Mouse (Mus musculus) urinary bladder, postnatal 25 days (tissue): Measurements from ENCODE around the gene Atp5c1.

Source experiments
- DNase-seq: peaks from one replicate; pipeline ENCODE4 v3.0.0; 2022; ENCODE audit warnings: low spot score

The Atp5c1 gene

GRCm38 (mm10) chr2:10080310-10081010 lies at the start of gene Atp5c1, which contains the start of gene Kin:
Atp5c1 (minus strand) TSS chr2:10080510.
Kin (plus strand) TSS chr2:10080593.
- DNase-seq, result peak; percentile 90

- DNase-seq, result no peak
Observed at GRCm38 (mm10) chr2:10128571-10128970, 48.3 kb upstream of the Atp5c1 start.

GRCm38 (mm10) chr2:10127471-10127870 lies 47.2 kb upstream of the Atp5c1 start:
- no peak for DNase-seq

DNA sequence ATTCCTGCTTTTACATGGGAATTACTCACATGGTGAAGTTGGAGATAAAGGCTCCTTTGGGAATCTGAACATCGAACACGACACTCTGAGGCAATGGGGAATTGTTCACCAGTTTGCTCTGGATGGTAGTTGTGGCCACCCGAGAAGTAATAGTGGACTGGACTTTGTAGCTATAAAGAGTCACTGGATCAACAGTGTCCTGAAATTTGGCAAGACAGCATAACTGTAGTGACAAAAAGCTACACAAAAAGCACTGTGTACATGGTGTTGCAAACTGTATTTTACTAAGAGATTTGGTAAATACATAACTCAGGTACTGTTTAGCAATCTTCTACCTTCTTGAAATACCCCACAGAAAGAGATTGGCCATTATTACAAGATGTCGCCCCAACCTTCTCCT lies 45.8 kb upstream of the Atp5c1 start:
- no peak for DNase-seq

DNA sequence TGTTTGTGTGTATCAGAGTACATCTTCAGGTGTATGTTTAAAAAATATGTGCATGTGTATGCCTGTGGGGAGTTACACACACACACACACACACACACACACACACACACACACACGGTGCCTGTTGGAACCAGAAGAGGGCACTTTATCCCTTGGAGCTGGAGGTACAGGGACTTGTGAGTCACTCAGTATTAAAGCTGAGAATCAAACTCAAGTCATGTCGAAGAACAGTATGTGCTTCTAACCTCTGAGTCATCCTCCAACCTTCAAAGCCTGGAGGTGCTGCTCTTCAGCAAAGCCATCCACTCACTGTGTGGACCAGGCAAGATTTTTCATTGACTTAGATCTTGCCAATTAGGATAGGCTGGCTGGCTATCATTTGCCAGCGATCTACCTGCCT lies 41.5 kb upstream of the Atp5c1 start:
- DNase-seq, result no peak

- DNase-seq, result no peak
Observed at GRCm38 (mm10) chr2:10119276-10119675, 39.0 kb upstream of the Atp5c1 start.

DNA sequence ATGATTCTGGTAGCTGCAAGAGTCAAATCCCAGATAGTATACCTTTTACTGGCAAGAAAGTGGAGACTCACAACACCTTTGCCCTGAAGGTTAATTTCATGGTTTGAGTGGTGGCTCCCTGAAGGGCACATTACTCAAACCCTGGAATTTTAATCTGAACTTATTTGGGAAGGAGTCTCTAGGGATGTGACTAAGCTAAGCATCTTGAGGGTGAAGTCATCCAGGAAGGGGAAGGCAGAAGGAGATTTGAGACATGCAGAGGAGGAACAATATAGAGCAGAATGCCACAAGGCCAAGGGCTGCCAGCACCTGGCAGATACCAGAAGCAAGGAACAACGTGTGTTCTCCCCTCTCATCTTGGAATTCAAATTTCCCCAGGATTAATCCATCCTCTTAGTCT lies 38.4 kb upstream of the Atp5c1 start:
- no peak for DNase-seq

DNA sequence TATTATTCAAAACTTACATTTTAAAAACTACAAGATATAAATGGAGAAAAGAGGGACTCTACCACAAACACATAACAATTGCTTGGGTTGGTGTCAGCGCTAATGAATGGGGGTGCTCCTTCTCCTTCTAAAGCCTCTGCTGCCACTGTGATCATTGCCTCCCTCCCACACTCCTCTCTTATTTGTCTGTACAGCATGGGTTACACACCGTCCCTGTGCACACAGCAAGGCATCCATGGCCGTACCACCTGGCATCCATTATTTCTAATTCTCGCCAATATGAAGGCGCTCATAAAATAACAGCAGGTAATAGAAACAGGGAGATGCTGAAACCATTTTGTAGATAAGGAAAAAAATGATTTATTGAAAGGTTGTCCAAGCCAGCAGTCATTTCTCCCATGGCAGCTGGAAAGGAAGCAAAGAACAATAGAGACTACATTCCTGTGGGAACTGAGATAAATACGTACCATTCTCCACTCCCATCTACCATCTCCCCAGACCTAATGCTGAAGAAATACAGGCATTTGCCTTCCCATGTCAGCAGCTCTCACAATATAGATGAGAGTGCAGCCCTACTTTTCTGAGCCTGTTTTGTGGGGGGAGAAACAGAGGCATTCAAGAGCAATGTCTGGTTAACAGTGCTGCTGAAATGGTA lies 28.4 kb upstream of the Atp5c1 start:
- DNase-seq, result no peak

GRCm38 (mm10) chr2:10101180-10101579 lies 20.9 kb upstream of the Atp5c1 start:
- peak; percentile 28 for DNase-seq

- DNase-seq, result no peak
Observed at GRCm38 (mm10) chr2:10100471-10100870, 20.2 kb upstream of the Atp5c1 start.

GRCm38 (mm10) chr2:10098598-10099215 lies 18.4 kb upstream of the Atp5c1 start:
- DNase-seq, result peak; percentile 51

DNA sequence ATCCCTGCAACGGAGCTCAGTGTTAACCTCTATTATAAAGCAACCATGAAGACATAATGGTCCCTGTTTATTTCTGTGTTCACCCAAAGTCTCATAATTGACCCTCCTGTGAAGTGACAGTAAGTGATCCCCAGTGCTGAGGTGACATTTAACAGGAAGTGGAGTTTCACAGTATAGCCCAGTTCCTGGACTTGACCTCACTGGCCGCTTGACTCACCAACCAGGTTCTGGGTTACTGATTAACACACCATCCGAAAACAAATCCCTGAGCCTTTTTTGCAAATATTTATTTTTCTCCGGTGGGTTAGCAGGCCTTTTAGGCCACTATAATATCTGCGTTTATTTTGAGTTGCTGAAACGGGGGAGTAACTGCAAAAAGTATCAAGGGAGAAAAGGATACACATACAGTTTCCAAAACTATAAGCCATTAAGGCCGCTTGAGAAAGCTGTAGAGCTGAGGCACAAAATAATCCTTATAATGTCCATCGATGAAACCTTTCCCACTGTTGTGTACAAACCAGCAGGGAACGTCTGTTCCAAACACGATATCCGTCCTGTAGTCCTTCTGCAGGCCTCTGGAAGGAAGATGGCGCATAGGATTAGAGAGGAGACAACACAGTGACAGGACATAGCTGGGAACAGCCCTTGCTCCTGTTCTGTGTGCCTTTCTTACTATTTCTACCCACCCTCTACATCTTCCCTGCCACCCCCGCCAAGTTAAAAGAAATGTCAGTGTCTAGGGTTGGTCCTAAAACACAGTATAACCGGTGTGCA lies 14.2 kb upstream of the Atp5c1 start:
- DNase-seq, result no peak

- no peak for DNase-seq
Observed at GRCm38 (mm10) chr2:10087256-10087850, 7.0 kb upstream of the Atp5c1 start.

DNA sequence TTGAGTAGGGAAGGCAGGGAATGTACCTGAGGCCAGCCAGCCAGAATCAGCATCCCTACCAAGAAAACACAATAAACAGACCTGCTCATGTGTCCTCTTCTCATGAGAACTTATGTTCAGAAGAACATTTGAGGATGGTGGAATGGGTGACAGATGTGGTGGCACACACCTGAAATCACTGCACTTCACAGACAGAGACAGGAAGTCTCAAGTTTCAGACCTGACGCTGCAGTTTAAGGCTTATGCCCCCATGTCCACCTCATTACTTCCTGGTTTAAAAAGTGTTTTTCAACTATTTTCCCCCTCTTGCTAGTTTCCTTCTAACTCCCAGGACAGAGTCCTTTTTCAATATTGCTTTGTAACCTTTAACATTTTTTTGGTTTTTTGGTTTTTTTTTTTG lies 2.4 kb upstream of the Atp5c1 start:
- no peak for DNase-seq

DNA sequence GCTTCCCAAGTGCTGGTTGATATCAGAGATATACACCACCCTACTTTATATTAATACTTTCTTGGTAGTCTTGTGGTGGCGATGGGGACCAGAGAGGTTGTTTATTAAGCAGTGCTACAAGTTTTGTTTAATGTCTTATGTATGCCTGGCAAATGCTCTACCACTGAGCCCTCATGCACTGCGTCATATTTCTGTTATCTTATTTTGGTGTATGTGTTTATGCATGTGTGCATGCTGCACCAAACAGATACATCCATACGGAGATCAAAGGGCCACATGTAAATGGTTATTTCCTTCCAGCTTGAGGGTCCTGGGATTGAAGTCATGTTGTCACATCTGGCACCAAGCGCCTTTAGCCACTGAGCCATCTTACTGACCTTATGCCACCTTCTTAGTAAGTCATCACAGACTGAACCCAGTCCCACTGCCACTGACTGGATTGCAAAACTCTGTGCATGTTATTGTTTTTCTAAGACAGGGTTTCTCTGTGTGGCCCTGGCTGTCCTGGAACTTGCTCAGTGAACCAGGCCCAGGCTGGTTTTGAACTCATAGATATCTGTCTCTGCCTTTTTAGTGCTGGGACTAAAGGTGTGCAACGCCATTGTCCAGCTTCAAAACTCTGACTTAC lies 1.3 kb upstream of the Atp5c1 start:
- DNase-seq, result no peak

- DNase-seq, result no peak
Observed at GRCm38 (mm10) chr2:10079745-10080309, 483 bp downstream of the Atp5c1 start.

- no peak for DNase-seq
Observed at GRCm38 (mm10) chr2:10076675-10077074, 3.6 kb downstream of the Atp5c1 start.

DNA sequence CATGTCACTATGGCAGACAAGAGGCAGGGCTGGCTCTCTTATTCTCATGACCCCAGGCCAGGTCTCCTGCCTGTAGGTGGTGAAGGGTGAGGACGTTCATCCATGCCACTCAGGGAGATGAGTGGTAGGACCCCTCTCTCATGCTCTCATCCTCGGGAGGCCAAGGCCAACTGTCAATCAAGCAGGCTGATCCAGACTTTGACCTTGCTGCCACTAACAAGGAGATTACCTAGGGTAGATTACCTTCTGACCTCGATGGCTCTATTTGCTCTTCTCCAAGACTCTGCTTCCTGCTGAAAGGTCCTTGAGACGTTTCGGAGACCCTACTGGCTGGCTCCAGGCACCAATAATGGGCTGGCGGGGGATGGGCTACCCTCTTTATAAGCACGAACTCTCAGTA lies 5.8 kb downstream of the Atp5c1 start:
- DNase-seq, result no peak

DNA sequence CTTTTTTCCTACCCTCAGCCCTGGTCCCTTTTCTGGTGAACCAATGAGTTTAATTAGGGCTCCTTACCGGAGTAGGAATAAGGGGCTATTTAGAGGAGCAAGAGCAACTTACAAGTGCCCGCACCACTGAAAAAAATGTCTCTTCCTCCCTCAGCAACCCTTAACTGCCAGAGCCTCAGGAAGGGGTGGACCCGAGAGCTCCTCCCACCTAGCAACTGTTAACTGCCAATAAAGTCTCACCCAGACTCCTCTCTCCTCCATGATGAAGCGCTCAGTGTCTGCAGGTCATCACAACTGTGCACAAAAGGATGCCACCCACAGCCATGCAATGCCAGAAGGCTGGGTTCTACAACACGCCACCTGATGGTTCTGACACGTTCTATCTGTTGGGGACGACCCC lies 8.6 kb downstream of the Atp5c1 start:
- DNase-seq, result no peak

DNA sequence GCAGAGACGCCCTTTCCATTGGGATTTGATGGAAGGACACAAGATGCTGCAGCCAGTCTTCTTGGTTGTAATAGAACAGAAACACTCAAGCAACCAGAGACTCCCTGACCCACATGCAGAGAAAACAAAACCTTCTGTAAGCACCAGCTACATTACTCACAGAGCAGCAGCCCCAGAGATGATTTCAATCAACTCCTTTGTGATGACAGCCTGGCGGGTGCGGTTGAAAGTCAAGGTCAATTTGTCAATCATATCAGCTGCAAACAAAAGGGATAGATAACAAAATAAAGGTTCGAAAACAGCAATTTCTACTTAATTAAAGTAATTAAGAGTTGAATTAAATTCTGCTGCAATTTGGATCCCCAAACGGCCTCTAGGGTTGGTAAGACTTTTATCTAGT lies 21.5 kb downstream of the Atp5c1 start:
- DNase-seq, result no peak

GRCm38 (mm10) chr2:10051996-10052395 lies 28.3 kb downstream of the Atp5c1 start:
- no peak for DNase-seq
